Mouse (Mus musculus) heart, adult 2 months (tissue): Measurements from ENCODE around the gene Tpsab1.

Source experiments
- CTCF ChIP-seq: fragments of 200-600 bp; IDR thresholded peaks from 2 replicates; pipeline ENCODE4 v1.8.1; 2022; ENCODE audit warnings: antibody characterized with exemption, mild to moderate bottlenecking, moderate library complexity
- EP300 ChIP-seq: fragments of 200-500 bp; IDR thresholded peaks from 2 replicates; pipeline ENCODE4 v1.6.1; 2011; ENCODE audit warnings: low read depth, low read length, control low read depth; ENCODE audit not compliant: insufficient read depth

- TF ChIP-seq CTCF: no peak
- no peak for TF ChIP-seq EP300
These were observed 28.6 kb upstream of the Tpsab1 start for GRCm38 (mm10) chr17:25374011-25374410.
